Mouse (Mus musculus): ENCODE data around the gene Kcnj6. TPM values are rescaled to one million over a fixed set of nuclear protein-coding genes. Genes with fewer than 3 reads are reported as not detected.

Gene Kcnj6
- polyA plus RNA-seq, 1 experiment from 2014 or later = not detected

- ATAC-seq = no peak
- Histone ChIP-seq H3K36me3 (no peaks in the 10 kb centered on the region), H3K9me3 (replicated peaks) (no peaks in the 10 kb centered on the region), H3K27me3 (replicated peaks) (no peaks in the 10 kb centered on the region), H3K4me1 (no peaks in the 10 kb centered on the region), H3K4me2 (no peak overlapping the region), H3K9ac (no peak overlapping the region), H3K27ac (no peak overlapping the region), H3K4me3 (no peak overlapping the region)
- WGBS (ENCODE audit: insufficient replicate concordance) = 77% methylated on average over 5 of the region's 5 CpGs
These were observed 129.1 kb downstream of the Kcnj6 start for GRCm38 (mm10) chr16:94868354-94868753.

- H3K4me1 ChIP-seq = no peaks in the 10 kb centered on the region
- no peak overlapping the region for H3K4me3 ChIP-seq
- 44% methylated on average over 14 of the region's 14 CpGs for WGBS (ENCODE audit: insufficient replicate concordance)
- no peak for ATAC-seq
- H3K9ac ChIP-seq = no peak overlapping the region
- H3K9me3 ChIP-seq (replicated peaks) = no peaks in the 10 kb centered on the region
- no peak overlapping the region for H3K27ac ChIP-seq
- no peaks in the 10 kb centered on the region for H3K36me3 ChIP-seq
- H3K27me3 ChIP-seq (replicated peaks) = no peaks in the 10 kb centered on the region
- no peak overlapping the region for H3K4me2 ChIP-seq
These were observed 131.1 kb downstream of the Kcnj6 start for GRCm38 (mm10) chr16:94866300-94866956.

GRCm38 (mm10) chr16:94865796-94866195 lies 131.7 kb downstream of the Kcnj6 start:
- Histone ChIP-seq H3K36me3 (no peaks in the 10 kb centered on the region), H3K9me3 (replicated peaks) (no peaks in the 10 kb centered on the region), H3K4me1 (no peaks in the 10 kb centered on the region), H3K4me3 (no peak overlapping the region), H3K27me3 (replicated peaks) (no peaks in the 10 kb centered on the region), H3K27ac (no peak overlapping the region), H3K4me2 (no peak overlapping the region), H3K9ac (no peak overlapping the region)
- ATAC-seq = no peak
- 57% methylated on average over 1 of the region's 1 CpGs for WGBS (ENCODE audit: insufficient replicate concordance)

DNA sequence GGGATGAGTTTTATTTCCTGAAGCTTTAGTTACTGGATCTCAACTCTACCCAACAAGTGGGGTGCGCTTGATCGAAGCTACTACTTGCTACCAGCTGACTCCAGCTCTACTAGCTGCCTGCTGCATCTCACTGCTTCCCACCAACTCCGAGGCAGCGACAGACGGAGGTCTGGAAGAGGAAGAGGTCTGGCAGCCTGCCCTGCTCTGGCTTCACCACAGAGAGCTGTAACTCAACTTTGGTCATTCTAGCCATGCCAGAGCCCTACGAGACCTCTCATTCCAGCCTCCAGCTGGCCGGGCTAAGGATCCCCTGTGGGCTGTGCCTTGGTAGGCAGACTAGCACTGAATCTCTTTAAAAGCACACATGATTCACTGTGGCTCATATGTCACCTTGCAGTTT lies 132.4 kb downstream of the Kcnj6 start:
- WGBS (ENCODE audit: insufficient replicate concordance) = 77% methylated on average over 7 of the region's 7 CpGs
- Histone ChIP-seq H3K4me1 (no peaks in the 10 kb centered on the region), H3K36me3 (no peaks in the 10 kb centered on the region), H3K4me3 (no peak overlapping the region), H3K9ac (no peak overlapping the region), H3K27ac (no peak overlapping the region), H3K4me2 (no peak overlapping the region), H3K27me3 (replicated peaks) (no peaks in the 10 kb centered on the region), H3K9me3 (replicated peaks) (no peaks in the 10 kb centered on the region)
- no peak for ATAC-seq

GRCm38 (mm10) chr16:94863475-94863874 lies 134.0 kb downstream of the Kcnj6 start:
- no peak for ATAC-seq
- no peaks in the 10 kb centered on the region for H3K9me3 ChIP-seq (replicated peaks)
- no peak overlapping the region for H3K27ac ChIP-seq
- H3K4me3 ChIP-seq = no peak overlapping the region
- no peak overlapping the region for H3K4me2 ChIP-seq
- H3K36me3 ChIP-seq = no peaks in the 10 kb centered on the region
- WGBS (ENCODE audit: insufficient replicate concordance) = 68% methylated on average over 5 of the region's 5 CpGs
- no peaks in the 10 kb centered on the region for H3K27me3 ChIP-seq (replicated peaks)
- no peaks in the 10 kb centered on the region for H3K4me1 ChIP-seq
- no peak overlapping the region for H3K9ac ChIP-seq

DNA sequence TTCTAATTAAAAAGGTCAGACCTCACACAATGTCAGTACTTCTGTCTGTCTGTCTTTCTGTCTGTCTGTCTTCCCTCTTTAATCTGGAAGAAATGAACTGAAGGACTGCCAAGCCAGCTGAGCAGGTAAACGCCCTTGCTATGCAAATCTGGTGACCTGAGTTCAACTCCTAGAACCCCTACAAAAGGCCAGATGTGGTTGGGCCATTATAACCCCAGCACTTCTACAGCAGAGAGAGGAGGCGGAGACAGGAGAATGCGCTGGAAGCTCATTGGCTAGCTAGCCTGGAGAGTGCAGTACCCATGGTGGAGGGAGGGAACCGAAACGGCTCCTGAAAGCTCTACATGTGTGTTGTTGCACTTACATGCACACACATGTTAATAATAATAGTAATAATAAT lies 141.5 kb downstream of the Kcnj6 start:
- 82% methylated on average over 5 of the region's 5 CpGs for WGBS (ENCODE audit: insufficient replicate concordance)
- no peak overlapping the region for H3K4me3 ChIP-seq
- H3K4me1 ChIP-seq = no peaks in the 10 kb centered on the region
- H3K9me3 ChIP-seq (replicated peaks) = no peaks in the 10 kb centered on the region
- no peak for ATAC-seq
- no peaks in the 10 kb centered on the region for H3K36me3 ChIP-seq
- no peak overlapping the region for H3K27ac ChIP-seq
- no peak overlapping the region for H3K9ac ChIP-seq
- no peak overlapping the region for H3K4me2 ChIP-seq
- no peaks in the 10 kb centered on the region for H3K27me3 ChIP-seq (replicated peaks)

- Histone ChIP-seq H3K27me3 (replicated peaks) (no peaks in the 10 kb centered on the region), H3K27ac (no peak overlapping the region), H3K9ac (no peak overlapping the region), H3K4me1 (no peaks in the 10 kb centered on the region), H3K36me3 (no peaks in the 10 kb centered on the region), H3K9me3 (replicated peaks) (no peaks in the 10 kb centered on the region), H3K4me2 (no peak overlapping the region), H3K4me3 (no peak overlapping the region)
- ATAC-seq = no peak
- 65% methylated on average over 19 of the region's 19 CpGs for WGBS (ENCODE audit: insufficient replicate concordance)
These were observed 144.9 kb downstream of the Kcnj6 start for GRCm38 (mm10) chr16:94852407-94853160.

DNA sequence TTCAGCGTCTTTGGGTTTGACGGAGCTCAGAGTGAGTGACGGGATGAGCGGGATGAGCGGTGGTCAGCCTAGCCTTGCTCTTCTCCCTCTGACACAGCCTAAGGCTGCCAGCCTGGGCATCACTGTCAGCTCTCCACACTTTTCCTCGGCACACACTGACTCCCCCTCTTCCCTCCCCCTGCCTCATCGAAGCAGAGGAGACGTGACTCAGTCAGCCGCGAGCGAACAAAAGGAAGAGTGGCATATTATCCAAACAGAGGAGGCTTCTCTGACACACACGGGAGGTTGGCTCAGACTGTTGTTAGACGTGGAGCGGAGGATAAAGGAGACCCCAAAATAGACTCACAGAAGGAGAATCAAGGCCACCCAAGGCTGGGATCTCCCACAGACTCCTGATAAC lies 147.1 kb downstream of the Kcnj6 start:
- WGBS (ENCODE audit: insufficient replicate concordance) = 65% methylated on average over 14 of the region's 14 CpGs
- H3K9ac ChIP-seq = no peak overlapping the region
- H3K27ac ChIP-seq = no peak overlapping the region
- no peak for ATAC-seq
- H3K36me3 ChIP-seq = no peaks in the 10 kb centered on the region
- no peak overlapping the region for H3K4me2 ChIP-seq
- no peaks in the 10 kb centered on the region for H3K4me1 ChIP-seq
- no peak overlapping the region for H3K4me3 ChIP-seq
- no peaks in the 10 kb centered on the region for H3K27me3 ChIP-seq (replicated peaks)
- H3K9me3 ChIP-seq (replicated peaks) = no peaks in the 10 kb centered on the region

DNA sequence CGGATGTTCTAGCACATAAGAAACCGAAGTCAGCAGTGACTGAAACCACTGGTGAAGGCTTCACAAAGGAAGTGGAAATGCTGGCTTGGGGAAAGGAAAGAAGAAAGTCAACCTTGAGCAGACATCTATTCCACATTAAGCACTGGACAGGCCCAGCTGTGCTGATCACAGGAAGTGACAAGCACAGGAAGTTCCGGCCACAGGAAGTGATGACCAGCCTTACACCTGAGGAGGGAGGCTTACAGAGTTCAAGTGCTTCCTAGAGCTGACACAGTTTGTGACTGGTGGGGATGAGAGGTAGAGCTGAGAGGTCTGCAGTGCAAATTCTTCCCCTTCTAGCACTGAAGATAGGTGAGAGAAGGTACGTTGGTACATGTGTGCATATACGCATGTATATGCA lies 151.5 kb downstream of the Kcnj6 start:
- H3K9me3 ChIP-seq (replicated peaks) = no peaks in the 10 kb centered on the region
- WGBS (ENCODE audit: insufficient replicate concordance) = 58% methylated on average over 5 of the region's 5 CpGs
- ATAC-seq = no peak
- no peaks in the 10 kb centered on the region for H3K4me1 ChIP-seq
- no peak overlapping the region for H3K27ac ChIP-seq
- no peak overlapping the region for H3K4me3 ChIP-seq
- no peaks in the 10 kb centered on the region for H3K27me3 ChIP-seq (replicated peaks)
- no peak overlapping the region for H3K9ac ChIP-seq
- H3K36me3 ChIP-seq = no peaks in the 10 kb centered on the region
- no peak overlapping the region for H3K4me2 ChIP-seq

DNA sequence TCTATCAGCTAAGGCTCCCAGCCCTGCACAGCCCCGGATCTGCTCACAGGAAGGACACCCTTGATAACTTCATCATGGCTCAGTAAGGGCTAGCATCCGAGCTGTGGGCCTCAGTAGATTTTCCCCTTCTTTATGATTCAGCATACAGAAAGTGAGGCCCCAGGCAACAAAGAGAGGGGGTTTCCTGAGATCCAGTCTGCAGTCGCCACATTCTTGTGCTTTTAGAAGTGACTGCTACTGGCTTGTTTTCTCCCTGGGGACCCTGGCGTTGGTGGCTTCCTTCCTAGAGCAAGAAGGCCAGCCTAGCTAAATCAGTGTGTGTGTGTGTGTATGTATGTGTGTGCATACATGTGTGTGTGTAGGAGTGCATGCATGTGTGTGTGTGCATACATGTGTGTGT lies 152.7 kb downstream of the Kcnj6 start:
- WGBS (ENCODE audit: insufficient replicate concordance) = 38% methylated on average over 4 of the region's 4 CpGs
- H3K4me3 ChIP-seq = no peak overlapping the region
- no peaks in the 10 kb centered on the region for H3K27me3 ChIP-seq (replicated peaks)
- H3K4me1 ChIP-seq = no peaks in the 10 kb centered on the region
- H3K4me2 ChIP-seq = no peak overlapping the region
- no peak for ATAC-seq
- no peak overlapping the region for H3K9ac ChIP-seq
- no peaks in the 10 kb centered on the region for H3K9me3 ChIP-seq (replicated peaks)
- H3K36me3 ChIP-seq = no peaks in the 10 kb centered on the region
- no peak overlapping the region for H3K27ac ChIP-seq

DNA sequence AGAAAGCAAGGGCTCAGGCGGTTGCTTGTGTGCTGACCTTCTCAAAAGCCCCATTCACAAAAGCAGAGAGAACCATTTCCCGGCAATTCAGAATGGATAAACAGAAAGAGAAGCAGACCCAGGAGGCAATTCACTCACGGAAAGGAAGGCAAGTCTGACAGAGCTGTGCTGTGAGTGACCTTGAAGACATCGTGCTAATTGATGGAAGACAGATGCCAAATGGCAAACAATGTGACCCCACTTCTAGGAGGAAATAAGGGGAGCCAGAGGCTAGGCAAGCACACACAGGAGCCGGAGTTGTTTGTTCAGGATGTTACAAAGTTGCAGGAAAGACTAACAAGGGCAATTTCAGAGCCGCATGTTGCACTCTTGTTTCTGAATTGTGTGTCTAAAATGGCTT lies 158.1 kb downstream of the Kcnj6 start:
- Histone ChIP-seq H3K27me3 (replicated peaks) (no peaks in the 10 kb centered on the region), H3K9ac (no peak overlapping the region), H3K36me3 (no peaks in the 10 kb centered on the region), H3K4me2 (no peak overlapping the region), H3K9me3 (replicated peaks) (no peaks in the 10 kb centered on the region), H3K4me1 (no peaks in the 10 kb centered on the region), H3K27ac (no peak overlapping the region), H3K4me3 (no peak overlapping the region)
- ATAC-seq = no peak
- WGBS (ENCODE audit: insufficient replicate concordance) = 46% methylated on average over 6 of the region's 6 CpGs

DNA sequence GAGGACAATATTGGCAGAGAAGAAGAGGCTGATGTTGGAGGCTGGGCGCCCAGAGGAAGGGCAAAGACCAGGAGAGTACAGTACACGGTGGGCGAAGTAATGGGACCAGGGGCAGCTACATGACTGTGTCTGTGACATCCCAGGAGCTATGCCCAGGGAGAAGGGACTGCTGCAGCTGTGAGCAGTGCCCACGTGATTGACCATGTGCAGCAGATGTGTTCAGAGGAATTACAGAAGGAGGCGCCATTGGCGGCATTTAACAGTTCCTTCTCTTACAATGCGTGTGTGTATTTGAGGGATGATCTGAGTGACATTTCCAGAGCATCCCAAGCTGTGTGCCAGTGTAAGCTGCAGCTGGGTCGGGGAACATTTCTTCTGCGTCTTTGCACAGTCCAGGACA lies 159.6 kb downstream of the Kcnj6 start:
- H3K9me3 ChIP-seq (replicated peaks) = no peaks in the 10 kb centered on the region
- no peak overlapping the region for H3K4me3 ChIP-seq
- no peak overlapping the region for H3K9ac ChIP-seq
- ATAC-seq = no peak
- no peaks in the 10 kb centered on the region for H3K36me3 ChIP-seq
- no peak overlapping the region for H3K4me2 ChIP-seq
- 69% methylated on average over 9 of the region's 9 CpGs for WGBS (ENCODE audit: insufficient replicate concordance)
- H3K4me1 ChIP-seq = no peaks in the 10 kb centered on the region
- H3K27ac ChIP-seq = no peak overlapping the region
- H3K27me3 ChIP-seq (replicated peaks) = no peaks in the 10 kb centered on the region

DNA sequence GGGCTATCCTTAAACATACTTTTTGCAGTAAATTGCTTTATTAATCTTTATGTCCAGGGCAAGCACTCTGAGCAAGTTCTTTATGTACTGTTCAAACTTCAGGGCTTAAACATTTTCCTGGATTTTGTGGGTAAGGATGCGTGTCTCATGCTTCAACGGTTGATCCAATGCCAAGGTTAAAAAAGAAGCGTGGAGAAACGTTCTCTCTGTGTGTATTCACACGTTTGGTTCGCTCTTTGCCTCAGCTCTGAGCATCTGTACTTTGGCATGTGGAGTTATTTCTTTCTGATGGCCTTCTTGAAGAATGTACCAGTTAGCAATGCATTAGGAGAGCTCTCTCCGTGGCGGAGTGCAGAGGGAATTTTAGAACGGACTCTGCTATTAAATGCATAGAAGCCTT lies 163.0 kb downstream of the Kcnj6 start:
- Histone ChIP-seq H3K4me3 (no peak overlapping the region), H3K27me3 (replicated peaks) (no peaks in the 10 kb centered on the region), H3K36me3 (no peaks in the 10 kb centered on the region), H3K9me3 (replicated peaks) (no peaks in the 10 kb centered on the region), H3K4me2 (no peak overlapping the region), H3K27ac (no peak overlapping the region), H3K4me1 (no peaks in the 10 kb centered on the region), H3K9ac (no peak overlapping the region)
- 78% methylated on average over 9 of the region's 9 CpGs for WGBS (ENCODE audit: insufficient replicate concordance)
- no peak for ATAC-seq
